Mouse (Mus musculus): ENCODE results near the gene Nr1d1.

DNA sequence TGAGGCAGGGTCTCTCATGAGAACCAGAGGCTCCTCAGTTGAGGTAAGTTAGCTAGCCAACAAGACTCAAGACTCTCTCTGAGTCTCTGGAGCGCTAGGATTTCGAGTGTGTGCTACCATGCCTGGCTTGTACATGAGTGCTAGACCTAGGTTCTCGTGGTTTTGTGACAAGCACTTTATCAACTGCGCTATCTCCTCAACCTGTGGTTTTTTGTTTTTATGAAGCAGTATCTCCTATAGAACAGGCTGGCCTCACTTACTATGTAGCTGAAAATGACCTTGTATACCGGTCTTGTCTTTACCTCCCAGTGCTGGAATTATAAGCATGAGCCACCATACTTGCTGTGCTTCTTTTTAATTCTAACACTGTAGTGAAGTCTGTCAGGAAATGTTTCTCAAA is 45.8 kb upstream of the Nr1d1 start:
- TF ChIP-seq CTCF (IDR thresholded peaks at IDR 0.05; ENCODE audit: borderline replicate concordance, insufficient read depth, low read length) (no peak), POLR2A (IDR thresholded peaks at IDR 0.05; ENCODE audit: low read depth, low read length) (no peak)

All from embryonic fibroblast, embryonic 13.5 days (primary cell).